Mouse (Mus musculus): Measurements from ENCODE around the gene Tgfbi.

- TF ChIP-seq CTCF (IDR thresholded peaks at IDR 0.05) (no peak), EP300 (IDR thresholded peaks at IDR 0.05) (no peak)
Observed at GRCm38 (mm10) chr13:56650020-56650419, 40.7 kb downstream of the Tgfbi start.
